Mouse (Mus musculus): ENCODE data around the gene Slc25a4.

- TF ChIP-seq CTCF (IDR thresholded peaks at IDR 0.05; ENCODE audit: low read depth, low read length) = no peak
- TF ChIP-seq POLR2A (IDR thresholded peaks at IDR 0.05; ENCODE audit: borderline replicate concordance, low read depth, low read length) = no peak
Measured at GRCm38 (mm10) chr8:46208354-46208753, 2.7 kb downstream of the Slc25a4 start.

Data from bone marrow macrophage, adult 2 months (primary cell).